Mouse (Mus musculus): ENCODE results near the gene Cgn.

Cgn gene

GRCm38 (mm10) chr3:94786367-94786835 is at the start of gene Cgn:
TSS of gene Cgn (minus strand) at chr3:94786492.
- DNase-seq = peak; percentile 91

GRCm38 (mm10) chr3:94835396-94835795 is 49.1 kb upstream of the Cgn start:
- no peak for DNase-seq

GRCm38 (mm10) chr3:94833358-94833757 is 47.1 kb upstream of the Cgn start:
- DNase-seq = no peak

- peak; percentile 65 for DNase-seq
Measured at GRCm38 (mm10) chr3:94832701-94833100, 46.4 kb upstream of the Cgn start.

- DNase-seq = no peak
Measured at GRCm38 (mm10) chr3:94832100-94832499, 45.8 kb upstream of the Cgn start.

- DNase-seq = no peak
Measured at GRCm38 (mm10) chr3:94824110-94824509, 37.8 kb upstream of the Cgn start.

GRCm38 (mm10) chr3:94822082-94822481 is 35.8 kb upstream of the Cgn start:
- DNase-seq = no peak

GRCm38 (mm10) chr3:94821008-94821638 is 34.8 kb upstream of the Cgn start:
- peak; percentile 54 for DNase-seq

GRCm38 (mm10) chr3:94819452-94820425 is 33.4 kb upstream of the Cgn start:
- no peak for DNase-seq

- peak; percentile 79 for DNase-seq
Measured at GRCm38 (mm10) chr3:94817731-94818130, 31.4 kb upstream of the Cgn start.

GRCm38 (mm10) chr3:94815603-94816002 is 29.3 kb upstream of the Cgn start:
- DNase-seq = no peak

GRCm38 (mm10) chr3:94814663-94815062 is 28.4 kb upstream of the Cgn start:
- no peak for DNase-seq

GRCm38 (mm10) chr3:94814063-94814462 is 27.8 kb upstream of the Cgn start:
- DNase-seq = no peak

GRCm38 (mm10) chr3:94813651-94814050 is 27.4 kb upstream of the Cgn start:
- DNase-seq = no peak

GRCm38 (mm10) chr3:94811628-94812027 is 25.3 kb upstream of the Cgn start:
- DNase-seq = peak; percentile 67

- DNase-seq = no peak
Measured at GRCm38 (mm10) chr3:94808296-94808695, 22.0 kb upstream of the Cgn start.

- DNase-seq = no peak
Measured at GRCm38 (mm10) chr3:94804976-94805375, 18.7 kb upstream of the Cgn start.

GRCm38 (mm10) chr3:94804146-94804545 is 17.9 kb upstream of the Cgn start:
- no peak for DNase-seq

- DNase-seq = no peak
Measured at GRCm38 (mm10) chr3:94796181-94796580, 9.9 kb upstream of the Cgn start.

- no peak for DNase-seq
Measured at GRCm38 (mm10) chr3:94795596-94796140, 9.4 kb upstream of the Cgn start.

GRCm38 (mm10) chr3:94794359-94794758 is 8.1 kb upstream of the Cgn start:
- DNase-seq = no peak

GRCm38 (mm10) chr3:94793672-94794071 is 7.4 kb upstream of the Cgn start:
- no peak for DNase-seq

GRCm38 (mm10) chr3:94792258-94792657 is 6.0 kb upstream of the Cgn start:
- DNase-seq = no peak

GRCm38 (mm10) chr3:94789516-94789915 is 3.2 kb upstream of the Cgn start:
- DNase-seq = no peak
